Mouse (Mus musculus) T-helper 17 cell (primary cell): ENCODE data around the gene Atad2b.
"Not testable (repeated sequence)": the region's sequence is repeated elsewhere in the genome, so short reads cannot be mapped to it uniquely, and the experiment has no call there.

ENCODE experiments used
- in situ Hi-C, 2 experiments: fragments of 300-600 bp; cut with MboI, MseI; formaldehyde crosslinking; loops; 1 replicate in 1 of 2; 2 replicates in 1 of 2; pipeline ENCODE4 v1.15.1; 2025; ENCODE audit warnings: high pct_unique_total_duplicates in 2 of 2

Gene Atad2b

GRCm38 (mm10) chr12:4910496-4910895 is 6.7 kb upstream of the Atad2b start:
- in situ Hi-C loops, result loop anchor here in 1 of 2 experiments (5.0 to 25.0 kb wide), 3 partner anchors 68 to 1473 kb away; partner anchors contain the start of genes Asxl2, Dtnb, Fkbp1b and Wdcp

GRCm38 (mm10) chr12:4911716-4912115 is 5.4 kb upstream of the Atad2b start:
- in situ Hi-C loops, result loop anchor here in 1 of 2 experiments (5.0 to 25.0 kb wide), 3 partner anchors 69 to 1474 kb away; partner anchors contain the start of genes Asxl2, Dtnb, Fkbp1b and Wdcp

- in situ Hi-C loops, result loop anchor here in 1 of 2 experiments (5.0 to 25.0 kb wide), 3 partner anchors 72 to 1477 kb away; partner anchors contain the start of genes Asxl2, Dtnb, Fkbp1b and Wdcp
Measured at GRCm38 (mm10) chr12:4914441-4914840, 2.7 kb upstream of the Atad2b start.

- in situ Hi-C loops, result loop anchor here in 1 of 2 experiments (5.0 to 25.0 kb wide), 3 partner anchors 73 to 1478 kb away; partner anchors contain the start of genes Asxl2, Dtnb, Fkbp1b and Wdcp
Measured at GRCm38 (mm10) chr12:4914944-4915343, 2.2 kb upstream of the Atad2b start.

GRCm38 (mm10) chr12:4917805-4918591 is 845 bp downstream of the Atad2b start:
- in situ Hi-C loops, result loop anchor here in 1 of 2 experiments (25.0 kb wide), 2 partner anchors 1356 to 1481 kb away; partner anchors contain the start of genes Asxl2 and Dtnb

- in situ Hi-C loops, result no loop called here
Measured at GRCm38 (mm10) chr12:4928197-4928596, 11.0 kb downstream of the Atad2b start.

- in situ Hi-C loops, result no loop called here
Measured at GRCm38 (mm10) chr12:4930820-4931548, 13.8 kb downstream of the Atad2b start.

- in situ Hi-C loops, result no loop called here
Measured at GRCm38 (mm10) chr12:4952272-4952671, 35.1 kb downstream of the Atad2b start.

GRCm38 (mm10) chr12:4953156-4953555 is 36.0 kb downstream of the Atad2b start:
- in situ Hi-C loops, result no loop called here

GRCm38 (mm10) chr12:4972939-4973338 is 55.8 kb downstream of the Atad2b start:
- in situ Hi-C loops, result no loop called here

GRCm38 (mm10) chr12:4978324-4978723 is 61.2 kb downstream of the Atad2b start:
- in situ Hi-C loops, result no loop called here

- in situ Hi-C loops, result no loop called here
Measured at GRCm38 (mm10) chr12:4996981-4997380, 79.8 kb downstream of the Atad2b start.

- in situ Hi-C loops, result no loop called here
Measured at GRCm38 (mm10) chr12:5005338-5005737, 88.2 kb downstream of the Atad2b start.

GRCm38 (mm10) chr12:5005776-5006175 is 88.6 kb downstream of the Atad2b start:
- in situ Hi-C loops, result not testable (repeated sequence)

GRCm38 (mm10) chr12:5008638-5009037 is 91.5 kb downstream of the Atad2b start:
- in situ Hi-C loops, result not testable (repeated sequence)

- in situ Hi-C loops, result no loop called here
Measured at GRCm38 (mm10) chr12:5025226-5025861, 108.2 kb downstream of the Atad2b start.

- in situ Hi-C loops, result no loop called here
Measured at GRCm38 (mm10) chr12:5029035-5029434, 111.9 kb downstream of the Atad2b start.

- in situ Hi-C loops, result no loop called here
Measured at GRCm38 (mm10) chr12:5038008-5038407, 120.9 kb downstream of the Atad2b start.

- in situ Hi-C loops, result no loop called here
Measured at GRCm38 (mm10) chr12:5044141-5044540, 127.0 kb downstream of the Atad2b start.

- in situ Hi-C loops, result no loop called here
Measured at GRCm38 (mm10) chr12:5048104-5048503, 131.0 kb downstream of the Atad2b start.

GRCm38 (mm10) chr12:5067590-5067989 is 150.4 kb downstream of the Atad2b start:
- in situ Hi-C loops, result no loop called here

- in situ Hi-C loops, result no loop called here
Measured at GRCm38 (mm10) chr12:5070131-5070530, 153.0 kb downstream of the Atad2b start.
